Mouse (Mus musculus) myocyte (in vitro differentiated cells): ENCODE data around the gene Homer2.

Source experiments
- CEBPB ChIP-seq: IDR thresholded peaks from 2 replicates; pipeline ENCODE4 v1.6.1; 2011; ENCODE audit warnings: mild to moderate bottlenecking, moderate library complexity; ENCODE audit not compliant: poor library complexity, insufficient read depth, severe bottlenecking
- E2F4 ChIP-seq: IDR thresholded peaks from one replicate; pipeline ENCODE4 v1.6.1; 2011; ENCODE audit warnings: mild to moderate bottlenecking, control low read depth, moderate library complexity; ENCODE audit not compliant: insufficient read depth
- MAX ChIP-seq: IDR thresholded peaks from one replicate; pipeline ENCODE4 v1.6.1; 2011; ENCODE audit warnings: low read depth, mild to moderate bottlenecking, control low read depth
- MYOD1 ChIP-seq, 3 experiments: IDR thresholded peaks; one replicate each; pipeline ENCODE4 v1.6.1; 2011; ENCODE audit warnings: control low read depth in 2 of 3, low read depth in 2 of 3, mild to moderate bottlenecking in 2 of 3, moderate library complexity in 1 of 3; ENCODE audit not compliant: insufficient read length in 2 of 3, control insufficient read depth in 1 of 3
- MYOG ChIP-seq, 3 experiments: IDR thresholded peaks; one replicate each; pipeline ENCODE4 v1.6.1; 2011; ENCODE audit warnings: control low read depth in 2 of 3, low read depth in 2 of 3, mild to moderate bottlenecking in 2 of 3; ENCODE audit not compliant: insufficient read length in 2 of 3, control insufficient read depth in 1 of 3, insufficient read depth in 1 of 3
- POLR2A ChIP-seq: IDR thresholded peaks from one replicate; pipeline ENCODE4 v1.6.1; 2011; ENCODE audit warnings: low read depth, mild to moderate bottlenecking, control low read depth, moderate library complexity; ENCODE audit not compliant: insufficient read length
- POLR2AphosphoS2 ChIP-seq: IDR thresholded peaks from one replicate; pipeline ENCODE4 v1.6.1; 2011; ENCODE audit warnings: low read depth, control low read depth; ENCODE audit not compliant: insufficient read length
- REST ChIP-seq: IDR thresholded peaks from one replicate; pipeline ENCODE4 v1.6.1; 2011; ENCODE audit warnings: mild to moderate bottlenecking, control low read depth, moderate library complexity; ENCODE audit not compliant: insufficient read depth, insufficient read length
- SRF ChIP-seq: IDR thresholded peaks from one replicate; pipeline ENCODE4 v1.6.1; 2011; ENCODE audit warnings: low read depth; ENCODE audit not compliant: control insufficient read depth, insufficient read length
- TCF12 ChIP-seq: IDR thresholded peaks from one replicate; pipeline ENCODE4 v1.6.1; 2011; ENCODE audit warnings: mild to moderate bottlenecking, control low read depth; ENCODE audit not compliant: poor library complexity, insufficient read depth, severe bottlenecking
- TCF3 ChIP-seq: IDR thresholded peaks from one replicate; pipeline ENCODE4 v1.6.1; 2011; ENCODE audit warnings: low read depth, control low read depth; ENCODE audit not compliant: insufficient read length
- USF1 ChIP-seq: IDR thresholded peaks from one replicate; pipeline ENCODE4 v1.6.1; 2011; ENCODE audit warnings: low read depth, mild to moderate bottlenecking, control low read depth, moderate library complexity

- TF ChIP-seq POLR2A, result no peak
- TF ChIP-seq POLR2AphosphoS2, result no peak
- TF ChIP-seq MAX, result no peak
- no peak for TF ChIP-seq SRF
- TF ChIP-seq MYOD1 (IDR thresholded peaks at IDR 0.05; ENCODE audit: control insufficient read depth in 1 of 3, insufficient read length in 2 of 3, low read depth in 2 of 3), result no peak
- no peak for TF ChIP-seq TCF12
- no peak for TF ChIP-seq TCF3
- TF ChIP-seq E2F4, result no peak
- no peak for TF ChIP-seq USF1
- TF ChIP-seq CEBPB, result no peak
- TF ChIP-seq REST, result no peak
- TF ChIP-seq MYOG (IDR thresholded peaks at IDR 0.05; ENCODE audit: control insufficient read depth in 1 of 3, insufficient read depth in 1 of 3, insufficient read length in 2 of 3, low read depth in 2 of 3), result no peak
These were observed 74.7 kb downstream of the Homer2 start for GRCm38 (mm10) chr7:81632586-81632985.
